In the genomic region with DNA sequence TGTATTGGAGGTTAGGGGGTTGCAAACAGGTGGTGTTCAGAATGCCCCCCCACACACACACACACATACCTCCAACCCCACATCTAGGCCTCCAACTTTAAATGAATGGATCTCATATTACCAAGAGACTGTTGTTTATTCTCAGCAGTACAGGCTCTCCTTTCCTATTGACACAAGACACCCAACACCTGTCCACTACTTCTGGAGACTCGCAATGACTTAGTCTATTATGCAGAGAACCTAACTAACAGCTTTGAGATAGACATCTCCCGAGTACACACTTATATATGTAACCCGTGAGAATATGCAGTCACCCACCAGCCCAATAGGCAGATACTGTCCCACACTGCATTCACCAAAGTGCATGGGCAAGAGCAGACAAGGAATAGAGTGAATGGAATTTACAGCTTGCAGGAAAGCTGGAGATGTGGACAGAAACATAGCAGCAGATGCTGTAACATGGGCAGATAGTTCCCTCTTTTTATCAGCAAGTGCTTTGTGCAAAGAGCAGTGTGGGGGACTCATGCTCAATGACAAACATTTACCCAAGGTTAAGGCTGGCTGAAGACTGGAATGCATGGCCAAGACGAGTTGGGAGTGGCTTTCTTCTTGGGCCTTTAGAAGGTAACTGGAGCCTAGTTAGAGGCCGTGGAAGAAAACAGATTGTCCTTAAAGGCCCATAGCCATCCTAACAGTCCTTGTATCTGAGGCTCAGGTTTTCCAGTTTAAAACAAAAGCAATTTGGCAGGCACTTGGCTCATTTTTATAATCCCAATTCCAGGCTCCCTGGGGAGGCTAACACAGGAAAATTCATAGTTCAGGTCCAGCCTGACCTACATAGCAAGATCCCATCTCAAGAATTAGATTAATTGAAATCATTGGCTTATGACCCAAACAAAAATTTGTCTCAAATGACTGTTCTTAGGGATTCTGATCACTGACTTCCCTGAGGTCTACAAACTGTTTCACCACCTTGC, we compare ENCODE assay signal across 12 mouse cellular contexts.
DNase-seq lines count a peak whose midpoint lies in the region; TF ChIP-seq lines count a peak whose summit lies in the region.
"Had no signal": no experiment of that assay in that cellular context is flagged by ENCODE, and none has a peak within 500 bp of the region (broad histone marks: within the 10 kb centered on the region; RNA-seq: fewer than 3 reads in every experiment).

No protein-coding gene starts in this region.

- DNase-seq in adrenal gland, adult 2 months, result peak; percentile 67
- DNase-seq in adrenal gland, postnatal 14 days, result no peak
- DNase-seq in kidney, adult 11 months, result peak; percentile 35
- DNase-seq in kidney, postnatal 4 days, result no peak
- peak; percentile 76 for DNase-seq in ovary, adult 18-20 months (ENCODE audit: low spot score)
- DNase-seq in ovary, postnatal 36 days (ENCODE audit: low spot score), result no peak
- DNase-seq in thymus, postnatal 4 days, result no peak
- DNase-seq in left cerebral cortex, adult 2 months (ENCODE audit: extremely low spot score in 1 of 2, low spot score in 2 of 2), result no peak
- DNase-seq: adrenal gland, postnatal 25 days; left cerebral cortex, postnatal 4 days; right cerebral cortex, adult 18-20 months had no signal

- no peak overlapping the region for H3K27ac ChIP-seq in left cerebral cortex, adult 2 months
- H3K27ac ChIP-seq: hindbrain, embryonic 12.5 days had no signal

- intact Hi-C loops in left cerebral cortex, adult 2 months (cut with DNase I), result no loop called here

- no peak overlapping the region for H3K4me3 ChIP-seq in left cerebral cortex, adult 2 months
- H3K4me3 ChIP-seq: hindbrain, embryonic 12.5 days had no signal

- no peak for TF ChIP-seq CTCF in left cerebral cortex, adult 2 months (IDR thresholded peaks at IDR 0.05)

Comparison
In these comparisons a context has a peak if more than half of its experiments do, and no peak if none do; other contexts are left out.
1. DNase-seq: peak in adrenal gland, adult 2 months (single experiment), kidney, adult 11 months (single experiment) and ovary, adult 18-20 months (single experiment); none in adrenal gland, postnatal 14 days (single experiment), kidney, postnatal 4 days (0 of 2), ovary, postnatal 36 days (single experiment), thymus, postnatal 4 days (single experiment) and left cerebral cortex, adult 2 months (0 of 2).